Mouse (Mus musculus) heart, adult 11 months (tissue): ENCODE measurements around the gene Klf9.

Experiments used
- DNase-seq: peaks from one replicate; pipeline ENCODE4 v3.0.0; 2022

Gene Klf9

DNA sequence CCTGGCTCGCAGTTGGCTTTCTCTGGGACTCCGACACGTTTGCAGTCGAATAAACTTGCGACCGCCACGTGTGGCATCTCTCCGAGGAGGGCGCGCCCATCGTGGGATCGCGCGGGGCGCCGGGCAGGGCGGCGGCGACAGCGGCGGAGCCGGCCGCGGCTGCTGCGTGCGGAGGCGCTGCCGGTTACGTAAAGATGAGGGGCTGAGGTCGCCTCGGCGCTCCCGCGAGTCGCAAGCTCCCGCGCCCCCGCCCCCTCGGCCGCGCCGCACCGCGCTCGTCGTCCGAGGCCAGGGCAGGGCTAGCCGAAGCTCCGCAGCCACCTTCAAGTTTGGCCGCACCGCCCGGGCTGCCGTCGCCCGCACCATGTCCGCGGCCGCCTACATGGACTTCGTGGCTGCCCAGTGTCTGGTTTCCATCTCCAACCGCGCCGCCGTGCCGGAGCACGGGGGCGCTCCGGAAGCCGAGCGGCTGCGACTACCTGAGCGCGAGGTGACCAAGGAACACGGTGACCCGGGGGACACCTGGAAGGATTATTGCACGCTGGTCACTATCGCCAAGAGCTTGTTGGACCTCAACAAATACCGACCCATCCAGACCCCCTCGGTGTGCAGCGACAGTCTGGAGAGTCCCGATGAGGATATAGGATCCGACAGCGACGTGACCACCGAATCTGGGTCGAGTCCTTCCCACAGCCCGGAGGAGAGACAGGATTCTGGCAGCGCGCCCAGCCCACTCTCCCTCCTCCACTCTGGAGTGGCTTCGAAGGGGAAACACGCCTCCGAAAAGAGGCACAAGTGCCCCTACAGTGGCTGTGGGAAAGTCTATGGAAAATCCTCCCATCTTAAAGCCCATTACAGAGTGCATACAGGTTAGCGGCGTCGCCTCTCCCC is 610 bp downstream of the Klf9 start:
- peak; percentile 99 for DNase-seq

DNA sequence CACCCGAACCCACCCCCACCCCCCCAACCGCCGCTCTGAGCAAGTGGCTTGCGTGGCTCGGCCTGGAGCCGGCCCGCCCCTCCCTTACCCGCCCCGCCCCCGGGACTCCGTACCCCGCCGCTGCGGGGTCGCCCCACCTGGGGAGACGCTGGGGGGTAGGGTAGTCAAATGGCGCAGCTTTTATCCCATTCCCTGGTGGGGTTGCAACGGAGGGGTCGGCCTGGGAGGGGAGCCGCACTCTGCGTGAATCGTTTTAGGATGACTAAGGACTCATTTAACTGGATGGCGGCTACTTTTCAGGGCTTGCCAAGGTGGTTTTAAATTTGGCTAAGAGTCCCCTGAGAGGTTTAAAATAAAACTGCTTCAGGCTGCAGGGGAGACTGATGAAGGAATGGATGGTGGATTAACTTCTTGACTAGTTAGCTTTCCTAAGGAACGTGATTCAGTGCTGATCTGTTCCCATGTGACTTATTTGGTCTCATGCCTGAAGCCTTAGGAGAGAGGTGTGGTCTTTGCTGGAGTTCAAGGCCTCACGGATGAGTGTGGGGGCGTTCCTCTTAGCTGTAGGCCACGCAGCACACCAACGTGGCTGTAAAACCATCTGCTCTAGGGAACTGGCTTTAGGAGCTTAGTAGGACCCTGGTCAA is 1.5 kb downstream of the Klf9 start:
- DNase-seq = peak; percentile 97

DNA sequence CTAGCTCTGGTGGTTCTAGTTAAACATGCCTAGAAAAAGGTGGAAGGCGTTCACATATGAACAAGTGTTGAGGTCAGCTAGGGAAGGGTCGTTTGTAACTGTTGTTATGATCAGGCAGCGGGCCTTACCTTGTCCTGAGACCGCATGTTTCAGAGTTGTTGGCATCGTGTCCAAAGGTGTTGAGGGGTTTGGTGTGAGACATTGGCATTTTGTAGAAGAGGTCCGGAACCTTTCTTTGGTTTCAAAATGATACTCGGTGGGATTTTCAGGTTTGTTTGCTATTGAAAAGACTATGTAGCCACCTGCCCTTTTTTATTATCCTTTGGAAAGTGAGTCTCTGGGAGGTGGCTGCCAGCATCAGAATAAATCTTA is 2.0 kb downstream of the Klf9 start:
- no peak for DNase-seq

DNA sequence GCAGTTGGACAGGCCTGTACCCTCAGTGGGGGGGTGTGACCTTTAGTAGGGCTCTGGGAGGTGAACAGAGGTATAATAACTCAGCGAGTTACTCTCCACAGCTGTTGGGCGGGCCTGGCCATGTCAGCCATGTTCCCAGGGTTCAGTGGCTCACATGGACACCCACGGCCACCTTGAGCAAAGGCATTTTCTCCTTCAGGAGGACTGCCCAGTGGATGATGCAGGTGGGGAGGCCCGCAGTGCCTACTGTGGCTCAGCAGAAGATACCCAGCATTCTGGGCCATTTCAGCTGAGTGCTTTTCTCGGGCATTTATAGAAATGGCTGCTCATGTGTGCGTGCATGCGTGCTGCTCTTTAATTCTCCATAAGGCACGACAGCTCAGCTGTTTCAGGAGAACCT is 2.5 kb downstream of the Klf9 start:
- peak; percentile 97 for DNase-seq

DNA sequence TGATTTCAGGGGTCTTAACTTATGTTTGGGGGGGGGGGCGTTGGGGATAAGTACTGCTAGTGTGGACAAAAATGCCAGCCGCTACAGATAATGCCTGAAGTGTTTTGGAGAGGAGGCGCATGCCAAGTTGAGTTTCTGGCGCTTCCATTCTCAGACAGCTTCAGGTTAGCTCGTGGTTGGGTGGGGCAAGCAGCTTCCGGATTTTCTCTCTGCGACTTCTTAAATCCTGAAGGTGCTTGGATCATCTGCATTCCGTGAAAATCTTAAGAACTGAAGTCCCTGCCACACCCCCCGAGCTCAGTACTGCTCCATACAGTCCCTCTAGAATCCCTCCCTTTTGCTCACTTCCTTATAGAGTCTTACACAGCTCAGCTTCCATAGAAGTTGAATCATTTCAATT is 3.0 kb downstream of the Klf9 start:
- peak; percentile 94 for DNase-seq

DNA sequence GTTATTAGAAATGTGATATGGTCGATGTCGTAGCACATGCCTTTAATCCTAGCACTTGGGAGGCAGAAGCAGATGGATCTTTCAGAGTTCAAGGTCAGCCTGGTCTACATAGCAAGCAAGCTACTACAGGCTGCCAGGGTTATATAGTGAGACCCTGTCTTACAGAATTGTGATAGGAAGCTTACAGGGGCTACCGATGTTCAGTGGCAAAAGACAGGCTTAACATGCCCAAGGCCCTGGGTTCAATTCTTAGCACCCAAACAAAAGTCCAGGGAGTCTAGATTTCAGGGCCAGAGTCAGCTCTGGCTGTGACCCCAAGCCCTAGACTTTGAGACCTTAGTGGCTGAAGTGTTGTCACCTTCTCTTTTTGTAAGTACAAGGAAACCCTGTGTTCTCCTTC is 4.1 kb downstream of the Klf9 start:
- DNase-seq = no peak

DNA sequence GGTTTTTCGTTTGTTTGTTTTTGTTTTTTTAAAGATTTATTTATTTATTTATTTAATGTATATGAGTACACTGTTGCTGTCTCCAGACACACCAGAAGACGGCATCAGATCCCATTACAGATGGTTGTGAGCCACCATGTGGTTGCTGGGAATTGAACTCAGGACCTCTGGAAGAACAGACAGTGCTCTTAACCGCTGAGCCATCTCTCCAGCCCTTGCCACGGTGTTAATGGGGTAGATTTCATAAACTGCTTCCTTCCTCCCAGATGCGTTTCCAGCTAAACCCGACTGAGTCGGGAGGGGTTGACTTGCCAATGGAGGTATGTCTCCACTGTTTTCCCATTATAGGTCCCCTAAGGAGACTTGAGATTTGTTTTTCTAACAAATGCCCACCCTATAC is 4.5 kb downstream of the Klf9 start:
- peak; percentile 92 for DNase-seq

DNA sequence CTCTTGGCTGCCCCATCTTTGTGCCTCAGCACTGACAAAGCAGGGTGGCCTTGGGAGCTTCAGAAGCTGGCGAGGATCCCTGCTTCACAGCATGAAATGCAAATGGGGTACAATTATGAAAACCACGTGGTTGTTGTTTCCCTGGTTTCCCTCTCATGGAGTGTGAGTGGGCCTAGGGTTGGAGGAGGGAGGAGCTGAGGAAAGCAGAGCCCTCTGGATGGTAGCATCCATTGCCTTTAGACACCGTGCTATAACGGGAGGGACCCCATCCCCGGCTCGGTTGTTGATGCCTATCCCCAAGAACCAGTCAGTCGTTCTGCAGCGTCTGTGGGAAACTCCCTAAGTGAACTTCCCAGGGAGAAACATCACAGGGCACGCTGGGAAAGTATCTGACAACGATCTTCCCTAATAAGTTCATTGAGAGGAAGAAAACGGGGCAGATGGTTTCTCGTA is 5.4 kb downstream of the Klf9 start:
- DNase-seq = peak; percentile 94

DNA sequence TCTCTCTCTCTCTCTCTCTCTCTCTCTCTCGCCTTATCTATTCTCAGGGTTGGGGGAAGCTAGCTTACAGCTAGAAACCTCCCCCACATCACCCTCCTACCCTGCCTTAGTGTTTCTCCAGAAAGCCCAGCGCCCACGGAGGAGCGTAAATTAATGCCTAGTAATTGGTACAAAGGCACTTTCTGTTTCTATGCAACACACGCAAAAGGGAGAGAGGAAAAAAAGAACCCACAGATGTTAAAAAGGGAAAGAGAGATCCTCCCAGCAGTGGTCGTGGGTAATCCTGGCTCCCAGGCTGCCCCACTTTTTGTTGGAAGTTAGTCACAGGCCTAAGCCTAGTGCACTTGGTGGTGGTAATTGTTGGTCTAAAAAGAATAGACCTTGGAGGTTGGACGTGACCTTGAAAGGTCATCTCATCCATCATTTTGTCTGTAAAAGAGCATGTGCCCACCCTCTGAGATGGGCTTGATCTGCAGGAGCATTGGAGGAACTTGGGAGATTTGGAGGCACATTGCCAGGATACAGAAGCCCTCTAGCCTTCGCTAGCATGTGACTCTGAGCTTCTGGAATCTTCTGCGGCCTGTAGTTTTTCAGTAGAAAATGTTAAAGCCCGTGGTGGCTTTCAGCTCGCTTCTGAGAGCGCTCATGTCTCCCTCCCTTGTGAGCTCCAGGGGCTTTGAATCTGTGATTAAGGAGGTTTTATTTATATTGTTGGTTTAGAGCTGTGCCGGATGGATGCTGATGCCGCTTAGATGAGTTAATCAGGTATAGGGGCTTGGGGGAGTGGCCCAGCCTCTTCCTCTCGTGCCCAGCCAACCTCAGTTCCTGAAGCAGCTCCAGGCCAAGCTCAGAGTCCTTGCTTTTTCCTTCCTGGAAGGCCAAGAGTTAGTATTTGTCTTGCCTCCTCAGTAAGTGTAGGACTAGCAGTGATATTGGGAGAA is 6.3 kb downstream of the Klf9 start:
- peak; percentile 95 for DNase-seq

DNA sequence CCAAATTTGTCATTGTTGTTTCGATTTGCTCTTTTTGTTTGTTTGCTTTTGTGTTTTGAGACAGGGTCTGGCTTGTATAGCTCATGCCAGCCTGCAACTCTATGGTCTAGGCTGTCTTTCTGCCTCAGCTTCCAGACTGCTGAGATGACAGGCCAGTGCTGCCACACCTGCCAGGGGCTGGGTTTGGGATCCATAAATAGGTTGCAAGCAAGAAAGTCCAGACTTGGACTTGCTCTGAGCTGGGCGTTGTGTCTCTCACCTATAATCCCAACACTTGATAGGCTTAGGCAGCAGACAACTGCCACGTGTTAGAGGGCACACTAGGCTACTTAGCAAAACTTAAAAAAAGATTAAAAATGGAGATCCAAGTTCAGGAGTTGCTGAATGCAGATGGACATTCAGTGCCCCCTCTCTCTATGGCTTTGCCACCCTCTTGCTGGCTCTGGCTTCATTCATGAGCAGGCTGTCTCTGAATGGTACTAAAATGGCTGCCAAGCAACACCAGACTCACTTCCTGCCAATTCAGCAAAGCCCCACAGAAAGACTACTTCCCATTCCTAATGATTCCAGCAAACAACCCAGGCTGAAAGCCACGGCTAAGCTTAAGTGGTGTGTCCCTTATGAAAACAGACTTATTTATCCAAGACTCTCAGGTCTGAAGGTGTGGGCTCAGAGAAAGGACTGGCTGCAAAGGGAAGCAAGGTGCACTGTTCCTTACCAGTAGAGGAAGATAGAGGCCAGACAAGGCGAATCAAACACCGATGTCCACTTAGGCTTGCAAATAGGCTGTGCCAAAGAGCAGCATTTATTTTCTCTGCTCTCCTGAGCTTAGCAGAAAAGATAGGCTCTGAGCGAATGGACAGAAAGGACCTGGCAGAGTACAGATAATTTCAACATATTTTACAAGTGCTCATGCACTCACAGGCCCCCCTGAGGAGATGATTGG is 8.7 kb downstream of the Klf9 start:
- peak; percentile 96 for DNase-seq

DNA sequence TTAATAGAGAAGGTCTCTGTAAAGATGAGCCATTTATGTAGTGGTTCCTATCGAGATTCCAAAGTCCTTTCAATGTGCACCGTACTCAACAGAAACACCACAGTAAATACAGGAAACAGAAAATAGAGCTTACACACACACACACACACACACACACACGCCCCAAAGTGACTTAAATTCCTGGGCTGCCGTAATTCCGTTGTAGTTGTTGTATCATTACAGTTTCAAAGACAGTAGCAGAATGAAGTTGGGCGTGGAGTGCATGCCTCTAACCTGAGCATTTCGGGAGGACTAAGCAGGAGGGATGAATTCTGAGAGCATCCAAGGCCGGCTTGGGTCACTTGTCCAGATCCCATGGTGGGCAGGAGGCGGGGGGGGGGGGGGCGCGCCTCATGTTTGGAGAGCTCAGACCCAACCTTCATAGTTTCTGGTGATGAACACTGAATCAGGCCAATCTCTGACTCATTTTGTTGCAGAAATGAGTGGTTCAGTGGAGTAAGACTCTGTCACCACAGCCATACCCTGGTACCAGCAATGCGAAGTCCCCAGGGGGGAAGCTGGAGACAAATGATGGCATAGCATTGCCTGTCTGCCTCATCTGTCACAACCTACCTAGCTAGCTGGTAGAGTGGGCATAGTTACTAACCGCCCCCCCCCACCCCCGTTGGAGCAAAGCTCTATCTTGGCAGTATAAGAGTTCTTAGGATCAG is 9.7 kb downstream of the Klf9 start:
- DNase-seq = peak; percentile 90

DNA sequence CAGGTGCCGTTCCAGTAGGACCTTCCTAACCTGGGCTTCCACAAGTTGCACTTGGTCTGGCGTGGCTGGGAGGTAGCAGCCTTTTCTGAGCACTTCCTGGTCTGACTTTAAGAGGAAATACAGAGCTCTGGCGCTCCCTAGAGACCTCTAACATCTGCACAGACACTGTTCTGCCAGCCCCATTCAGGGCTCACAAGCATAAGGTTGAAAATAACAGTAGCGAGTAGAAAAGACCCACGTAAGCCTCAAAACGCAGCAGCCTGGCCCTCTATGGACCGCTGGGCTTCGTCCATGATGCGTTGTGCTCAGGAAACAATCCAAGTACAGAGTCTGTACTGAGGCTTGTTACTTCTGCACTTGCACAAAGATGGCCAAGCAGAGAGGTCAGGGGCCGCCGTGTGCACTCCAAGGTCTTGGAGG is 10.6 kb downstream of the Klf9 start:
- peak; percentile 98 for DNase-seq

DNA sequence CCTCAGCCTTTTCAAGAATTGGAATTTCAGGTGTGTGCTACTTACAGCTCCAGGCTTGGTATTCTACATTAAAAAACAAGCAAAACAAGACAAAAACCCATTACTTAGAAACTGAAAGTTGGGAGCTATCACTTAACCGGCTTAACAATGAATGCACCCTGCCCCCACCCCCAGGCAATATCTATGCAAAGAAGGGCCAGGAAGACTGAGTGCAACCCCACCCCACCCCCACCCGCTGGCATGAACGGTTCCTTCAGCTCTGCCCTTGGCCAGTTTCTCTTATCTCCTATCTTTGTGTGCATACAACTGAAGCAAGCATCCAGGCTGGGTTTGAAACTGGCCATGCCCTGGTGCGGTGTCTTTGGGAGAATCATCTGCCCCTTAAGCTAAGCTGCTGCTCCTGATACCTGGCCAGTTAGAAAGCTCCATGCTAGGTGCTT is 11.2 kb downstream of the Klf9 start:
- DNase-seq = peak; percentile 93

DNA sequence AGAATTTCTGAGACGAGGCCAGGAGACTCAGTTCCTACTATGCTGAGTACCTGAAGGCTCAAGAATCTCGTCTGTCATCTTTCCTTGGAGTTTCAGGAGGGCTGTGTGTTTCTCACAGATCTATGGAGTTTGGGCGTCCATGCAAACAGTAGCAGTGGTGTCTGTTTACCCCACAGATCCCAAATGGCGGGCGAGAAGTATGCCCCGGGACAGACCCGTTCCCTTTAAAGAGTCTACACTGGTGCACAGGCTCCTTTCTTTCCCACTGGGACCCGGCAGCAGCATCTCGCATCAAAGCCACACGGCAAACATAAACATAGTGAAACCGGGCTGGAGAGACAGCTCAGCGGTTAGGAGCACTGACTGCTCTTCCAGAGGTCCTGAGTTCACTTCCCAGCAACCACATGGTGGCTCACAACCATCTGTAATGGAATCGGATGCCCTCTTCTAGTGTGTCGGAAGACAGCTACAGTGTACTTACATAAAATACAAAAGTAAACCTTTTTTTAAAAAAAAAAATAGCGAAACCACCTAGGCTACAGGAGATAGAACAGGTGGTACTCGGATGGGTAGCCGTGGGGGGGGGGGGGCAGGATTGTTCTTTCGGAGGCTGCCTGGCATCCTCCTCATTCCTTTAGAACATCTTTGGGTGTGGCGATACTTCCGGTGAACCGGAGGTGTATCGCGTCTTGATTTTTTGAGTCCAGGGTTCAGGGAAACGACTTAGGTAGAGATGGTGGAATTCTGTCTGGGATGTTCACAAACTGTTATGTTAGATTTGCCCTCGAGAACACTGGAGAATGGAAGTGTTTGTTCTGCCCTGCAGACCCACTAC is 12.0 kb downstream of the Klf9 start:
- DNase-seq = peak; percentile 90

DNA sequence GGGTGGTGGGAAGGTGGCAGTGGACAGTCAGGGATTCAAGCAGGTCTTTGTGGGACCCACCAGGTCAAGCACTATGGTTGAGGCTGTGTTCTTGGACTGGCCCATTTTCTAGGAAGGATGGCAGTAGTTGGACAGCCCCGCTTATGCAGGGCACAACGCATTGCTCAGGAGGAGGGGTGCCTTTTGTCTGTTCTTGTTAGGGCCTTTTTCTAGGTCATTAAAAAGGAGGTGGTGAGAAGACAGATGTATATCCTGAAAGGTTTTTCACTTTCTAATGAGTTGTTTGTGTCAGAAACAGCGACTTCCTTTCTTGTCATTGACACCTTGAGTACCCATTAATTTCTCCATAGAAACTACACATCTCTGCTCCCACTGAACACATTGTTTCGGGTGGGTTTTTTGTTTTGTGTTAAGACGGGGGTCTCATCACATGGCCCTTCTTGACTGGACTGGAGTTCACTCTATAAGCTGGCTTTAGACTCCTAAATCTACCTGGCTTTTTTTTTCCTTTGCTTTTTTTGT is 12.6 kb downstream of the Klf9 start:
- peak; percentile 89 for DNase-seq

DNA sequence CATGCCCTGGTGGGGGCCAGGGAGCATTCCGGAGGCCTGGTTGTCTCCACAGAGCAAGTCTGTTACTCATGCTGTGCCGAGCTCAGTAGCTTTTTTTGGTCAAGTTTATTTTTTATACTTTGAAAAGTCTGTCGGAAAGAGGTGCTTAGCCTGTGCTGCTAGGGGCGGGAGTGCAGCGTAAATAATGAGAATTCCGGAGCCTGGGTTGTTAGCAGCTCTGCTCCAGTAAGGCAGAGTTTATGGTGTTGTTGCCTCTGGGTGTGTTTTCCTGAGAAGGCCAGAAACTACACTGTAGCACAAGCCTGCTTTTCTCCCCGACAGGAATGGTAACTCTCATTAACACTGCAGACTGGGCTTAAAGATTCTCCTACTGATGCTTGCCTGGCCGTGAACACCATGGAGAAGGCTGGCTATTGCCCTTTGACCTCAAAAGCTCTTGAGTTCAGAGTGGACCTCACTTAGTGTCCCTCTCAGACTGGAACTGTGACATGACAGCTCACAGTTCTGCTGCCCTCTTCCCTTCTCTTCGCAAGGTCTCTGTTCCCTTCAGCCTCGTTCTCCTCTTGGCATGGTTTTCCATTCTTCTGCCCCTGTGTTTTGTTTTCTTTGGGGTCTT is 18.9 kb downstream of the Klf9 start:
- peak; percentile 87 for DNase-seq

DNA sequence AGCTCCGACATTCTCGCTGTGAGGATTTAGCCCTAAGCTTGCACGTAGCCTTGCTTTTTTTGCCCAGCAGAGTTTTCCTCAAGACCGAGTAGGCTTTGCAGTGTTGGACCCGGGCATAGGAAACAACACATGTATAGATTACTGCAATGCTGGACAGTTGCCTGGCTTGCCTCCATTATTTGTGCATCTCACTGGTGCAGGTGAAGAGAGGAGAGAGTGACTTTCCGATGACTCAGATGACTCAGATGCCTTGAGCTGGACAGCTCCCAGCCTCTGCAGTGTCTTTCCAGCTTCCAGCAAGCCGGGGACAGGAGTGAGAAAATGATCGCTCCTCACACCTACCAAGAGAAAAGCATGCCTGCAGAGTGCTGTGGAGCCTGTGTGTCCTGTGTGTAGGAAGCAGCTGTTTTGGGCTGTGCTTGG is 21.4 kb downstream of the Klf9 start:
- peak; percentile 91 for DNase-seq

DNA sequence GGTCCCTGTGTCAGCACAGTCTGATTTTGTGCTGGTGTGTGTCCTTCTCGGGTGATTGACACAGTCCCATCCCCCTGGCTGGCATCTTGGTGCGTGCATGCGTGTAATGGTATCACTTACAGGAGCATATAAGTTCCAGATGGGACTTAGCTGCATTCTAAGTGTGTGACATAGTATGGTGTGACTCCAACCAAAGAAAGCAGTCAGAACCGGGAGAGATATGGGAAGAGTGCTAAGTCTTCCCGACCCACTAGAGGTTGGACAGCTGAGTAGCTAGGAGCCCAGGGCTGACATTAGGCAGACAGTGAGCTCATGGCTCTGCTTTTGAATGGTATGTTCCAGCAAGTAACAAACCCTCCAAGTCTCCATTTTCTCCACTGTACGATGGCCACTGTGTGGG is 21.9 kb downstream of the Klf9 start:
- no peak for DNase-seq

DNA sequence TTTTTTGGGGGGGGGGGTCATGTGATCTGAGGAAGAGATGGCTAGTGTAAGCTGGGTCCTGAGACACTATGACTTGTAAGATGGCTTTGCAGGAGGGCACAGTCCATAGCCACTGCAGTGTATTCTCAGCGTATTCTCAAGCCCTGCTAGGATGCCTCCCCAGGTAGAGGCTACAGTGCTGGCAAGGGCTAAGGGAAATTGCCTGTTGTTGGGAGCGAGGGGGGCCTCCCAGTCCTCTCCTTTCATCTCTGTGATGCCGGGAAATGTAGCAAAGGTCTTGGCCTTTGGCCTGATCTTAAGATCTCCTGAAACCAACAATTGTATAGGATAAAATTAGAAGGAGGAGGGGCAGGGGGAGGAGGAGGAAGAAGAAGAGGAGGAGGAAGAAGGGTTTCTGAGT is 22.3 kb downstream of the Klf9 start:
- DNase-seq = peak; percentile 92
